Mouse (Mus musculus) cerebellum, postnatal 36 days (tissue): ENCODE measurements around the gene Cyth4.
A peak's percentile ranks its signal among the peaks of the same experiment; 100 is the strongest.

Source experiments
- DNase-seq, 2 experiments: peaks; one replicate each; pipeline ENCODE4 v3.0.0; 2021 to 2022; ENCODE audit warnings: mixed read lengths in 2 of 2

Gene Cyth4

GRCm38 (mm10) chr15:78596914-78597313, at the start of gene Cyth4:
TSS of gene Cyth4 (plus strand) at chr15:78597047.
- DNase-seq: no peak

- peak in 1 of 2 experiments; percentile 46 for DNase-seq
Observed at GRCm38 (mm10) chr15:78547415-78548335, 49.2 kb upstream of the Cyth4 start.

- DNase-seq: no peak
Observed at GRCm38 (mm10) chr15:78548336-78548665, 48.5 kb upstream of the Cyth4 start.

- DNase-seq: no peak
Observed at GRCm38 (mm10) chr15:78548711-78549110, 48.1 kb upstream of the Cyth4 start.

- DNase-seq: no peak
Observed at GRCm38 (mm10) chr15:78549189-78549734, 47.6 kb upstream of the Cyth4 start.

- no peak for DNase-seq
Observed at GRCm38 (mm10) chr15:78554545-78555313, 42.1 kb upstream of the Cyth4 start.

GRCm38 (mm10) chr15:78557693-78558535, 38.9 kb upstream of the Cyth4 start:
- no peak for DNase-seq

- DNase-seq: no peak
Observed at GRCm38 (mm10) chr15:78559141-78559979, 37.5 kb upstream of the Cyth4 start.

GRCm38 (mm10) chr15:78563344-78563743, 33.5 kb upstream of the Cyth4 start:
- DNase-seq: no peak

GRCm38 (mm10) chr15:78563937-78564336, 32.9 kb upstream of the Cyth4 start:
- no peak for DNase-seq

GRCm38 (mm10) chr15:78564764-78565435, 31.9 kb upstream of the Cyth4 start:
- no peak for DNase-seq

- no peak for DNase-seq
Observed at GRCm38 (mm10) chr15:78567608-78568120, 29.2 kb upstream of the Cyth4 start.

- DNase-seq: no peak
Observed at GRCm38 (mm10) chr15:78570170-78570569, 26.7 kb upstream of the Cyth4 start.

- DNase-seq: no peak
Observed at GRCm38 (mm10) chr15:78571554-78572269, 25.1 kb upstream of the Cyth4 start.

GRCm38 (mm10) chr15:78572270-78572600, 24.6 kb upstream of the Cyth4 start:
- DNase-seq: no peak

- DNase-seq: no peak
Observed at GRCm38 (mm10) chr15:78572658-78573397, 24.0 kb upstream of the Cyth4 start, which contains the start of gene Rac2. TSS of gene Rac2 (minus strand) at chr15:78572783.

GRCm38 (mm10) chr15:78576284-78576810, 20.5 kb upstream of the Cyth4 start:
- no peak for DNase-seq

GRCm38 (mm10) chr15:78583352-78583751, 13.5 kb upstream of the Cyth4 start:
- DNase-seq: no peak

GRCm38 (mm10) chr15:78585404-78585803, 11.4 kb upstream of the Cyth4 start:
- DNase-seq: no peak
